Mouse (Mus musculus): ENCODE results near the gene Sspn. TPM values are rescaled to one million over a fixed set of nuclear protein-coding genes. Genes with fewer than 3 reads are reported as not detected.

Sspn gene
- polyA plus RNA-seq, 1 experiment, result 2.9 TPM

GRCm38 (mm10) chr6:145909943-145910342 lies 21.5 kb upstream of the Sspn start:
- no peak overlapping the region for H3K4me3 ChIP-seq (ENCODE audit: insufficient read depth, low read depth, low read length)
- no peak overlapping the region for H3K27ac ChIP-seq (ENCODE audit: insufficient read depth, low read depth, low read length)
- DNase-seq, result no peak
- TF ChIP-seq POLR2A (IDR thresholded peaks at IDR 0.05; ENCODE audit: low read depth, low read length) (no peak), CTCF (conservative IDR thresholded peaks at IDR 0.05; ENCODE audit: insufficient read depth, insufficient read length, low read depth, low read length) (no peak)
- H3K4me1 ChIP-seq (ENCODE audit: control insufficient read depth, insufficient read depth, low read length), result no peaks in the 10 kb centered on the region
- WGBS, result 79% methylated on average over 4 of the region's 4 CpGs
- no peaks in the 10 kb centered on the region for H3K36me3 ChIP-seq (ENCODE audit: control insufficient read depth, insufficient read depth, low read length)
- no peaks in the 10 kb centered on the region for H3K27me3 ChIP-seq (replicated peaks; ENCODE audit: control insufficient read depth, insufficient read depth, low read length)

DNA sequence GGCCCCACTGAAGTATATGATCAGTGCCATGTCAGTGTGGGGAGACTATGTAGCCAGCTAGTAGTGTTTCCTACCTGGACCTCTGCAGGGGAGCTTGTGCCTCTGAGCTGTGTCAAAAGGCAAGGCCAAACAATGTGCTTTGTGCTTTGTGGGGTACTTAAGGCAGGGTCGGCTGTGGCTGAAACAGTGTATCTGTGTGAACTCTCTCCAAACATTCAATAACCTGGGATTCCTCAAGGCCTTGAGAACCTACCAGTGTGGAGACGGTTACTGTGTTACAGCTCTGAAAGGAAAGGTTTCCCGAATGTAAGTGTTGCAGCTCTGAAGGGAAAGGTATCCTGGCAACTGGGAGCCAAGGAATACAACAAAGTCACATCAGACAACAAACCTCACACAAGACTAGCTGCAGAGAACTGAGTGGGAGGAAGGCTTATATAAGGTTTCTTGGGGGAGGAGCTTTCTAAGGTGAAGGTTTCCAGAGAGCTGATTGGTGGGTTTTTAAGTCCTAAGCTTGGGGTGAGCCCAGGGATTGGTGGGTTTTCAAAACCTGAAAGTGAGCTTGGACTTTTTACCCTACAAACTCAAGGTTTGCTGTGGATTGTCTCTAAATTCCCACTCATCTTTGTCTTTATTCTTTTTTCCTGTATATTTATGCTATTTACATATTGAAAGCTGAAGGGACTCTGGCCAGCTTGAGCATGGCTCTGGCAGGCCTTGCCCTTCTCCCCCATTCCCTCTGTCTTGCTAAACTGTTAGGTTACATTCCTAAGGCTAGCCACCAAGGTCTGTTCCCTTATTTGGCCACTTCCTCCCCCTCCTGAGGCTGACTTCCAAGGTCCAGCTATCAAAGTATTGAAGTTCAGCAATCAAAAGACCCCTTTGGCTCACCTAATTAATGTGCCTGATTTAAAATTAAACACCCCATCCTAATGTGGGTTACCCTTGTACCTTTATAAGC lies 20.7 kb upstream of the Sspn start:
- 80% methylated on average over 3 of the region's 3 CpGs for WGBS
- Histone ChIP-seq H3K27ac (ENCODE audit: insufficient read depth, low read depth, low read length) (no peak overlapping the region), H3K4me1 (ENCODE audit: control insufficient read depth, insufficient read depth, low read length) (no peaks in the 10 kb centered on the region), H3K4me3 (ENCODE audit: insufficient read depth, low read depth, low read length) (no peak overlapping the region), H3K36me3 (ENCODE audit: control insufficient read depth, insufficient read depth, low read length) (no peaks in the 10 kb centered on the region), H3K27me3 (replicated peaks; ENCODE audit: control insufficient read depth, insufficient read depth, low read length) (no peaks in the 10 kb centered on the region)
- DNase-seq, result no peak
- TF ChIP-seq POLR2A (IDR thresholded peaks at IDR 0.05; ENCODE audit: low read depth, low read length) (no peak), CTCF (conservative IDR thresholded peaks at IDR 0.05; ENCODE audit: insufficient read depth, insufficient read length, low read depth, low read length) (no peak)

GRCm38 (mm10) chr6:145912232-145912631 lies 19.2 kb upstream of the Sspn start:
- no peaks in the 10 kb centered on the region for H3K4me1 ChIP-seq (ENCODE audit: control insufficient read depth, insufficient read depth, low read length)
- no peak overlapping the region for H3K27ac ChIP-seq (ENCODE audit: insufficient read depth, low read depth, low read length)
- H3K4me3 ChIP-seq (ENCODE audit: insufficient read depth, low read depth, low read length), result no peak overlapping the region
- H3K27me3 ChIP-seq (replicated peaks; ENCODE audit: control insufficient read depth, insufficient read depth, low read length), result no peaks in the 10 kb centered on the region
- no peak for DNase-seq
- H3K36me3 ChIP-seq (ENCODE audit: control insufficient read depth, insufficient read depth, low read length), result no peaks in the 10 kb centered on the region
- TF ChIP-seq CTCF (conservative IDR thresholded peaks at IDR 0.05; ENCODE audit: insufficient read depth, insufficient read length, low read depth, low read length) (no peak), POLR2A (IDR thresholded peaks at IDR 0.05; ENCODE audit: low read depth, low read length) (no peak)

- TF ChIP-seq POLR2A (IDR thresholded peaks at IDR 0.05; ENCODE audit: low read depth, low read length) (no peak), CTCF (conservative IDR thresholded peaks at IDR 0.05; ENCODE audit: insufficient read depth, insufficient read length, low read depth, low read length) (no peak)
- DNase-seq, result no peak
- Histone ChIP-seq H3K27me3 (replicated peaks; ENCODE audit: control insufficient read depth, insufficient read depth, low read length) (no peaks in the 10 kb centered on the region), H3K4me3 (ENCODE audit: insufficient read depth, low read depth, low read length) (no peak overlapping the region), H3K27ac (ENCODE audit: insufficient read depth, low read depth, low read length) (no peak overlapping the region), H3K4me1 (ENCODE audit: control insufficient read depth, insufficient read depth, low read length) (no peaks in the 10 kb centered on the region), H3K36me3 (ENCODE audit: control insufficient read depth, insufficient read depth, low read length) (no peaks in the 10 kb centered on the region)
- 90% methylated on average over 2 of the region's 2 CpGs for WGBS
Measured at GRCm38 (mm10) chr6:145915435-145915834, 16.0 kb upstream of the Sspn start.

GRCm38 (mm10) chr6:145916401-145916800 lies 15.0 kb upstream of the Sspn start:
- WGBS, result 33% methylated on average over 6 of the region's 6 CpGs
- TF ChIP-seq POLR2A (IDR thresholded peaks at IDR 0.05; ENCODE audit: low read depth, low read length) (no peak), CTCF (conservative IDR thresholded peaks at IDR 0.05; ENCODE audit: insufficient read depth, insufficient read length, low read depth, low read length) (no peak)

GRCm38 (mm10) chr6:145918236-145918635 lies 13.2 kb upstream of the Sspn start:
- no peaks in the 10 kb centered on the region; the same call in 1 of the 2 replicates for H3K27me3 ChIP-seq (replicated peaks; ENCODE audit: control insufficient read depth, insufficient read depth, low read length)
- no peak for TF ChIP-seq CTCF (conservative IDR thresholded peaks at IDR 0.05; ENCODE audit: insufficient read depth, insufficient read length, low read depth, low read length)
- no peak for TF ChIP-seq POLR2A (IDR thresholded peaks at IDR 0.05; ENCODE audit: low read depth, low read length)
- H3K4me3 ChIP-seq (ENCODE audit: insufficient read depth, low read depth, low read length), result no peak overlapping the region
- no peaks in the 10 kb centered on the region for H3K4me1 ChIP-seq (ENCODE audit: control insufficient read depth, insufficient read depth, low read length)
- DNase-seq, result no peak
- H3K27ac ChIP-seq (ENCODE audit: insufficient read depth, low read depth, low read length), result no peak overlapping the region
- whole genome bisulfite sequencing, result 55% methylated on average over 5 of the region's 5 CpGs
- H3K36me3 ChIP-seq (ENCODE audit: control insufficient read depth, insufficient read depth, low read length), result no peaks in the 10 kb centered on the region

More at GRCm38 (mm10) chr6:145916401-145916800, 15.0 kb upstream of the Sspn start:
- no peak for DNase-seq
- H3K27ac ChIP-seq (ENCODE audit: insufficient read depth, low read depth, low read length), result no peak overlapping the region
- no peaks in the 10 kb centered on the region for H3K36me3 ChIP-seq (ENCODE audit: control insufficient read depth, insufficient read depth, low read length)
- H3K27me3 ChIP-seq (replicated peaks; ENCODE audit: control insufficient read depth, insufficient read depth, low read length), result no peaks in the 10 kb centered on the region
- no peaks in the 10 kb centered on the region for H3K4me1 ChIP-seq (ENCODE audit: control insufficient read depth, insufficient read depth, low read length)
- H3K4me3 ChIP-seq (ENCODE audit: insufficient read depth, low read depth, low read length), result no peak overlapping the region

DNA sequence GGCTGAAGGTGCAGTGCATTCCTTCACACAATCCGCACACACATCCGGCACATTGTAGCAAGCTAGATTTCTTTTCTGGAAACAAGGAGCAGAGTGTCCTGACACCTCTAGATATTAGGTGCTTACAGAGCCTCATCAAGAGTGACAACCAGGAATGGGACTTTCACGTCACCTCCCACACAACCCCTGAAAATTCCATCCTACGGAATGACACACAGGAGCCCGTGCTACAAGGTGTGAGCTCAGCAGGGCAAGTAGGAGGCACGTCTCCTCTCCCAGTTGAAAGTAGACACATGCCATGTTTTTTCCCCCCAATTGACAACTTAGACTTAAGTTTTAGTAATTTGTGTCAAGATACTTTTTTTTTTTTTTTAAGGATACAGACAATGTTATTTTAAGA lies 7.8 kb upstream of the Sspn start:
- Histone ChIP-seq H3K4me3 (ENCODE audit: insufficient read depth, low read depth, low read length) (no peak overlapping the region), H3K27ac (ENCODE audit: insufficient read depth, low read depth, low read length) (no peak overlapping the region), H3K36me3 (ENCODE audit: control insufficient read depth, insufficient read depth, low read length) (no peaks in the 10 kb centered on the region), H3K27me3 (replicated peaks; ENCODE audit: control insufficient read depth, insufficient read depth, low read length) (no peaks in the 10 kb centered on the region; the same call in 1 of the 2 replicates), H3K4me1 (ENCODE audit: control insufficient read depth, insufficient read depth, low read length) (no peaks in the 10 kb centered on the region)
- TF ChIP-seq CTCF (conservative IDR thresholded peaks at IDR 0.05; ENCODE audit: insufficient read depth, insufficient read length, low read depth, low read length) (no peak), POLR2A (IDR thresholded peaks at IDR 0.05; ENCODE audit: low read depth, low read length) (no peak)
- 83% methylated on average over 6 of the region's 6 CpGs for WGBS
- DNase-seq, result no peak
